Mouse (Mus musculus) left cerebral cortex, postnatal 10 days (tissue): ENCODE data around the gene Dnm2. TPM values are rescaled to one million over a fixed set of nuclear protein-coding genes. Genes with fewer than 3 reads are reported as not detected.
A peak's percentile ranks its signal among the peaks of the same experiment; 100 is the strongest.

ENCODE experiments used
- DNase-seq, 2 experiments: peaks; one replicate each; pipeline ENCODE4 v3.0.0; 2021 to 2022; ENCODE audit warnings: low spot score in 2 of 2, mixed read lengths in 1 of 2; ENCODE audit errors: extremely low spot score in 1 of 2
- intact Hi-C: fragments of 180-260 bp; cut with DNase I; formaldehyde crosslinking; loops from one replicate; pipeline ENCODE4 v1.15.1; 2025
- total RNA-seq, 2 experiments: library from RNA; stranded (reverse); gene quantifications; 2 replicates each; pipeline ENCODE4 v1.2.3; 2021

The Dnm2 gene
- 10 to 100 TPM; 60.1 to 66.9 TPM for total RNA-seq

DNA sequence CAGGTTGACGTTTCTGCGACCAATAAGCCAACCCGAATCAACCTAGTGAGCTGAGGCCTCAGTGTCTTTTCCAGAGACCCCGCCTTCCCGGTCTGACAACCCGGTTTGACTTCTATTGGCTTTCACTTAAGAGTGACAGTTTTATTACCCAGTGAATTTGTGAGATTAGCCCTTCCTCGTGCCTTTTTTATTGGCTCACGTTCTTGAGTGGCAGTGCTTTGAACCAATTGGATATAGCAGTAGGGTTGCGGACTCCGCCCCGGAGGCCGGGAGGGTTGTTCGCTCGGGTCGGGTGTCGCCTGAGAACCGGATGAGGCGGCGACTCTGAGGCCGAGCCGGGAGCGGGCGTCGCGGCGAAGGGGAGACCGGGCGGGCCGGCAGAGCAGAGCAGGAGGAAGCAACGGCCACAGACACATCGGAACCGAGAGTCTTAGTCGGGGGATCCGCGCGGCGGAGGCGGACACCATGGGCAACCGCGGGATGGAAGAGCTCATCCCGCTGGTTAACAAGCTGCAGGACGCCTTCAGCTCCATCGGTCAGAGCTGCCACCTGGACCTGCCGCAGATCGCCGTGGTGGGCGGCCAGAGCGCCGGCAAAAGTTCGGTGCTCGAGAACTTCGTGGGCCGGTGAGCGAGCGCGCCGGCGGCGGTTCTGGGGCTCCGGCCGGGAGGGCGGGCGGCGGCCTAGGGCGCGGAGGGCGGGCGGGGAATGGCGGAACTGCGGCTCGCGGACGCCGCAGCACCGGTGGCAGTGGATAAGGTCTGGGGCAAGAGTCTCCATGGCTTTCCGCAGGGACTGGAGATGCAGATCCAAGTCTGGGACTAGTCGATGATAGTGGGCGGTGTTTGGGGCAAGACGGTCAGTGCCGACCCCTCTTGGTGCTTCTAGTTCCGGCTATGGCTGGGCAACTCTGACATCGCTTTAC is at the start of gene Dnm2:
Gene Dnm2, plus strand, starts transcription at position 278 of the 925 bp plus-strand sequence.
- intact Hi-C loops, result loop anchor here (5.0 kb wide), 1 partner anchor 37 kb away; no protein-coding TSS in a partner anchor
- DNase-seq, result peak; percentile 96 to 100

- DNase-seq, result no peak
Measured at GRCm38 (mm10) chr9:21379195-21379594, 45.5 kb upstream of the Dnm2 start.

DNA sequence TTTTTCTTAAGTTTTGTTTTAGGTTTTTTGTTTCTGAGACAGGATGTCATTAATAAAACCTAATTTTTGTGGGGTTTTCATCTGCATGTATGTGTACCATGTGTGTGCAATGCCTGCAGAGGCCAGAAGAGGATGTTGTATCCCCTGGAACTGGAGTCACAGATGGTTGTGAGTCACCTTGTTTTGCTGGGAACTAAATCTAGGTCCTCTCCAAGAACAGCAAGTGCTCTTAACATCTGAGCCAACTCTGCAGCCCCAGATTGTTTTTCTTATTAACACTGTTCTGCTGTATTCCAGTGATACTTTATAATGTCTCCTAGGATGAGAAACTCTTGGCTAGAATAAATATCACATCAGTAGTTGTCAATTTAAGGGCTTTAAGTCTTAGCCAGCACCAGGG is 43.8 kb upstream of the Dnm2 start:
- intact Hi-C loops, result no loop called here
- DNase-seq, result no peak

More at GRCm38 (mm10) chr9:21379195-21379594, 45.5 kb upstream of the Dnm2 start:
- intact Hi-C loops, result no loop called here

GRCm38 (mm10) chr9:21383966-21384365 is 40.7 kb upstream of the Dnm2 start:
- intact Hi-C loops, result no loop called here
- DNase-seq, result no peak

DNA sequence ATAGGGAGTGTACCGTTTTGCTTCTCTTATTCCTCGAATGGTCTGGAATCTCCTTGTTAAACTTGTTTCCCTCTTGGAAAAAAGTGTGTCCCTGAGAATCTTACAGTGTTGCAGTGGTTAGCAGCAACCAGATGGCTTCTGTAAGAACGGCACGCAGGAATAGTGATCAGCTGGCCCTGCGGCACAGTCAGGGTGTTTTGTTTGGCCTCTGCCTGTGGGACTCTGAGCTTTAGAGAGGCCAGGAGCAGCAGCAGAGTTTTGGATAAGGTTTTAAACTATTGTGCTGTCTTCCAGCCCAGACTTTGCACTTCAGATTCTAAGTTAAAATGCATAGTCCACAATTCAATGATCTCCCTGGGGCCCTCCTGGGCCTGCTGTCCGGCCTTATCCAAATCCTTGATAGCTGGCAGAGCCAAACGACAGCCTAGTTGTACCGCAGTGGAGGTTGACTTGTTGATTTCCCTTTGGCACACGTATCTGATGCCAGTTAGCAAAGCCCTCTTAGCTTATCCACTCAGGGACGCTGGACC is 32.0 kb upstream of the Dnm2 start:
- intact Hi-C loops, result no loop called here
- DNase-seq, result no peak

DNA sequence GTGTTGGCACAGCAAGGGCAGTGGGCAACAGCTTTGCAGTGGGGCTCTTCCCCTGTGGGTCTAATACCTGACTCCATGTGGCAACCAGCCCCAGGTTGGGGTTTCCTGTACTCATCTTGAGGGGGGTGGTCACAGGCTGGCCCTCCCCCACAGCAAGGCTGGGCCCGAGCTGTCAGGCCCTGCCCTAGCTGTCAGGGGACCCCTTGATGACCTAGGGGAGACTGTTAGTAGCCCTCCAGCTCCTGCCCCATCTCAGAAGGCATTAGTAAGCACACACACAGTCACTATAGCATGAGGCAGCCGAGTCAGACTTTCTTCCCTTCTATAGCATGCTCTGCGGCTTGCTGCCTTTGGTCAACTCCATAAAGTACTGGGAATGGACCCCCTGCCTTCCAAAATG is 29.0 kb upstream of the Dnm2 start:
- intact Hi-C loops, result no loop called here
- DNase-seq, result no peak

GRCm38 (mm10) chr9:21397170-21397569 is 27.5 kb upstream of the Dnm2 start:
- DNase-seq, result no peak
- intact Hi-C loops, result no loop called here

GRCm38 (mm10) chr9:21401042-21401441 is 23.7 kb upstream of the Dnm2 start:
- intact Hi-C loops, result no loop called here
- no peak for DNase-seq

DNA sequence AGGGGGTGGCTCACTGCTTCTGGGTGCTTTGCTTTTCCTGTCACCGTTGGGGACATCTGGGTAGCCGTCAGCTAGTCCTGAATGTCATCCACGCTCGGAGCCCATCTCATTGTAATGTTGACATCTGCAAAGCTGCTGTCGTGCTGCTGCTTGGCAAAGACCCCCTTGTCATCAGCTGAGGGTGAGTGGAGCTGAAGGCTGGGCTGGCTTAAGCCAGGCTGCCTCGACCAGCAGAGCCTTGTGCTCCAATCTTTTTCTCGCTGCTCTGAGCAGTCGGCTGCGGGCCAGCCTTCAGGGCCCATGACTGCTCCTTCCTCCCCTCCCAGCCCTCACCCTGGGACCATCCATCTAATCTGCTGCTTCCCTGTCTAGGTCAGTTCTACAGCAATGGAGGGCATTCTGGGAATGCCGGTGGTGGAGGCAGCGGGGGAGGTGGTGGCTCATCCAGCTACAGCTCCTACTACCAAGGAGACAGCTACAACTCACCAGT is 21.9 kb upstream of the Dnm2 start:
- intact Hi-C loops, result no loop called here
- DNase-seq, result no peak

- intact Hi-C loops, result no loop called here
- DNase-seq, result no peak
Measured at GRCm38 (mm10) chr9:21403745-21404144, 21.0 kb upstream of the Dnm2 start.

GRCm38 (mm10) chr9:21405525-21405924 is 19.2 kb upstream of the Dnm2 start:
- intact Hi-C loops, result no loop called here

GRCm38 (mm10) chr9:21407951-21408350 is 16.8 kb upstream of the Dnm2 start:
- intact Hi-C loops, result no loop called here
- DNase-seq, result no peak

More at GRCm38 (mm10) chr9:21405525-21405924, 19.2 kb upstream of the Dnm2 start:
- no peak for DNase-seq

- intact Hi-C loops, result no loop called here
- DNase-seq, result no peak
Measured at GRCm38 (mm10) chr9:21408624-21409023, 16.1 kb upstream of the Dnm2 start.

GRCm38 (mm10) chr9:21409592-21410317 is 15.0 kb upstream of the Dnm2 start:
- intact Hi-C loops, result loop anchor here (2.0 to 5.0 kb wide), 3 partner anchors 43 to 97 kb away; partner anchors contain the start of genes Ap1m2 and Ilf3
- DNase-seq, result peak; percentile 77 to 85

DNA sequence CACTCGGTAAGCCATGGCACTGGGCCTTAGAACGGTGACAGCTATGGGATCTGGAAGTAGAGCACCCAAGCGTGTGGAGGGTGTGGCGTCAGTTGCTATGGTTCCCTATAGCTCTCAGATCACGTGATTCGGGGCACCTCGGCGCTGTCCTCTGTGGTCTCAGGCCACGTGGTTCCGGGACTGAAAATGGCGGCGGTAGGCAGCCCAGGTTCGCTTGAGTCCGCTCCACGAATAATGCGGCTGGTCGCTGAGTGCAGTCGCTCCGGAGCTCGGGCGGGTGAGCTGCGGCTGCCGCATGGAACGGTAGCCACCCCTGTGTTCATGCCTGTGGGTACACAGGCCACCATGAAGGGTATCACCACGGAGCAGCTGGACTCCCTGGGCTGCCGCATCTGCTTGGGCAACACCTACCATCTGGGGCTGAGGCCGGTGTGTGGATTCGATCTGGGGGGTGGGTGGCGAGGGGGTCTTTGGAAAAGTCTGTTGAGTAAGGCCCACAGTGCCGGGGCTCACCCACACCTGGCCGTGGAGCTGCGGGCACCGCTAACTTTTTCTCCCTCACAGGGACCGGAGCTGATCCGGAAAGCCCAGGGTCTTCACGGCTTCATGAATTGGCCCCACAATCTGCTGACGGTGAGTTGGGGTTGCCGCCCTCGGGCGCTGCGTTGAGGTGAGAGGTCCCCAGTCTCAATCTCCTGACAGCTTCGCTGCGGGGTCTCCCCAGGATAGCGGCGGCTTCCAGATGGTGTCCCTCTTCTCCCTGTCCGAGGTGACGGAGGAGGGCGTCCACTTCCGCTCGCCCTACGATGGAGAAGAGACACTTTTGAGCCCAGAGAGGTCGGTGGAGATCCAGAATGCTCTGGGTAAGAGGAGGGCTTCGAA is 12.8 kb upstream of the Dnm2 start, which contains the start of gene Qtrt1:
Gene Qtrt1, plus strand, starts transcription at position 169 of the 882 bp plus-strand sequence.
- peak; percentile 92 for DNase-seq
- intact Hi-C loops, result loop anchor here (2.0 to 5.0 kb wide), 3 partner anchors 45 to 100 kb away; partner anchors contain the start of genes Ap1m2 and Ilf3

DNA sequence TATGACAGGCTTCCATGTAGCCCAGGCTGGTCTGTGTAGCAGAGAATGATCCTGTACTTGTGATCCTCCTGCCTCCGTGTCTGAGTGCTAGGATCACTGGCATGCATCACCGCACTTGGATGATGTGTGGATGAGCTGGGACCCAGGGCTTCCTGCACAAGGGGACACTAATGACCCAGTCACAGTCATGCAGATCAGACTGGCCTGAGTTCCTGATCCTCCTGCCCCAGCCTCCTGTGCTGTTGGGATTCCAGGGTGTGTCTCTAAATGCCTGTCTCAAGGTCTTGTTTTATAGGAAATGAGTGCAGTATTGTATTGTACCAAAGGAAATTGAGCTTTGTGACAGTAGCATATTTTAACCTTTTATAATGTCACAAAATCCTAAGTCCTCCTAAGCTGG is 6.8 kb upstream of the Dnm2 start:
- intact Hi-C loops, result no loop called here
- no peak for DNase-seq

DNA sequence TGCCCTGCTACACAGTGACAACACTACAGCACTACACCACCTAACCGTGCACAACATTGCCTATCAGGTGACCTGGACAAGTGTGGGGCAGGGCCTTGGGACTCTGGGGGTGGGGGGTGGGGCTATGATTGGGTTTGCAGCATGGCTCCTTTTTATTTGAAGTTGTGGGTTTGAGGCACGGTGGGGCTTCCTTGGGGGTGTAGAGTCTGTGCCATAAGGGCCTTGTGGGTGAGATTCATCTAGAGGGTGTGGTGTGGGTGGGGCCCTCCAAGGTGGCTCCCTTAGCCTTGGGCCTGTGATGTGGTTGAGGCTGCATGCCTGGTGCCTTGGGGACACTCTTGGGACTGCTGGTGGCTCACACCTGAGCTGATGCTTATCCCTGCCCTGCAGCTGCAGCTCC is 5.1 kb upstream of the Dnm2 start:
- DNase-seq, result no peak
- intact Hi-C loops, result no loop called here

DNA sequence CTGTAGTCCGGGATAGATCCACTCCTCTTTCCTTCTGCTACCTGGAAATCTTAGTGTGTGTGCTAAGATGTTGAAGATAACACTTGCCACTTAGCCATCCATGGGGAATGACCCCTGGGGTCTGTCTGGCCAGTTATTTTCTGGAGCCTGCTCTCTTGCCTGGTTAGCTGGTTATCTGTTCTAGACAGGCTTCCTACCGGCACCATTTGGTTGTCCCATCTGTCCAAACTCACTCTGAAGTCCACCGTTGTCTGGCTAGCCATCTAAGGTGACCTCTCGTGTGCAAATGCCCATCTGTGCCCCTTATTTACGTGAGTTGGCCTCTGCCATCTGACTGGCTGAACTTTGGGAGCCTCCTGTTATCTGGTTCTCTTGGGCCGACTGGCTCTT is 843 bp downstream of the Dnm2 start:
- intact Hi-C loops, result loop anchor here (5.0 kb wide), 1 partner anchor 37 kb away; no protein-coding TSS in a partner anchor
- no peak for DNase-seq
